Mouse (Mus musculus): ENCODE measurements around the gene Arfgef2.

Gene Arfgef2

DNA sequence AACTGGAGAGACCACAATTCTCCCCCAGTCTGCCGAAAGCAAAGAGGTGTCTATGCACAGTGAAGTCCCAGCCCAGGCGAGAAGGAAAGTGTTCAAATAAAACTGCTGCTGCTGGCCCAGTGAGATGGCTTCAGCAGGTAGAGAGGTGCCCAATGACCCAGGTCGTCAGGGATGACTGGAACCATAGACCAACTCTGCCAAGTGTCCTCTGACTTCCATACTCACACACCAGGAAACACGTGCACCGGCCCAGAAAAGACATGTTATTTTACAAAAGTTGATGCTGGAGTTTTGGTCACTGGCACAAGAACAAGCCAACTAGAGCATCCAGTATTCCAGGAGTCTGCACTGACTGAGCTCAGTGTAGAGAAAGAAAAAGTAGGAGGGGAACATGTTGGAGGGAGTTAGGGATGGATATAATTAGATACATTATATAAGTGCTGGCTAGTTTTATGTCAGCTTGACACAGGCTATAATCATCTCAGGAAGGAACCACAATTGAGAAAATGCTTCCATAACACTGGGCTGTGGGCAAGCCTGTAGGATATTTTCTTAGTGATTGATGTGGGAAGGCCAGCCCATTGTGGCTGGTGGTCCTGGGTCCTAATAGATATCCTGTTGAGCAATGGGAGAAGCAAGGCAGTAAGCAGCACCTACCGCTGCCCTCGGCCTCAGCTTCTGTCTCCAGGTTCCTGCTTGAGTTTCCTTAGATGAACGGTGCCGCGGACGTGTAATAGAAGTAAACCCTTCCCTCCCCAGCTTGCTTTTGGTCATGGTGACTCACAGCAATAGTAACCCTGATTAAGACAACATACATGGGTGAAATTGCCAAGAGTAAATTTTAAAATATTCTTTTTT lies 5.5 kb upstream of the Arfgef2 start:
- no peak for TF ChIP-seq POU5F1 (IDR thresholded peaks at IDR 0.05; ENCODE audit: borderline replicate concordance, low read length)
- no peak for TF ChIP-seq NANOG (IDR thresholded peaks at IDR 0.05; ENCODE audit: borderline replicate concordance, low read length)
- TF ChIP-seq CTCF (conservative IDR thresholded peaks at IDR 0.05; ENCODE audit: low read length) = no peak
- Histone ChIP-seq H3K9me3 (ENCODE audit: low read length) (no peaks in the 10 kb centered on the region), H3K36me3 (ENCODE audit: insufficient read depth, low read length) (peaks cover 33% of the 10 kb centered on the region), H3K4me1 (replicated peaks; ENCODE audit: low read depth, low read length) (peaks cover 41% of the 10 kb centered on the region), H3K27me3 (ENCODE audit: insufficient read depth, low read length) (no peaks in the 10 kb centered on the region), H3K4me3 (replicated peaks; ENCODE audit: low read length) (no peak overlapping the region)

DNA sequence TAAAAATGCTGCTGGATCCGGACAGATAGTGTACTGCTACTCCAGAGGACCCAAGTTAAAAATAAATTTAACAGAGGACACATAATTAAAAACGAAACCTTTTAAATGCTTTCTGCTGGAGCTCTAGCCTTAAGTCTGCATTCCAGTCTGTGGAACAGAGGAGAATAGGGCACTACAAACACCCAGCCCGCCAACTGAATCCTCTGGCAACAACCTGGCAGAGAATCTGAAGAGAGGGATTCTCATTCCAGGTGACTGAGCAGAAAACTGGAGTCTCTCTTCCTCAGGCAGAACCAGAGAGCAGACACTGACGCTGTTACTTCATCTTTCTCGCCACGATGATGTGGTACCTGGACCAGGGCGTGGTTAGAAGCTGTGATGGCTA lies 4.9 kb upstream of the Arfgef2 start:
- Histone ChIP-seq H3K9me3 (ENCODE audit: low read length) (no peaks in the 10 kb centered on the region), H3K36me3 (ENCODE audit: insufficient read depth, low read length) (peaks cover 33% of the 10 kb centered on the region), H3K4me1 (replicated peaks; ENCODE audit: low read depth, low read length) (peaks cover 42% of the 10 kb centered on the region), H3K27me3 (ENCODE audit: insufficient read depth, low read length) (no peaks in the 10 kb centered on the region), H3K4me3 (replicated peaks; ENCODE audit: low read length) (no peak overlapping the region)
- TF ChIP-seq CTCF (conservative IDR thresholded peaks at IDR 0.05; ENCODE audit: low read length) (no peak), POU5F1 (IDR thresholded peaks at IDR 0.05; ENCODE audit: borderline replicate concordance, low read length) (no peak), NANOG (IDR thresholded peaks at IDR 0.05; ENCODE audit: borderline replicate concordance, low read length) (no peak)

DNA sequence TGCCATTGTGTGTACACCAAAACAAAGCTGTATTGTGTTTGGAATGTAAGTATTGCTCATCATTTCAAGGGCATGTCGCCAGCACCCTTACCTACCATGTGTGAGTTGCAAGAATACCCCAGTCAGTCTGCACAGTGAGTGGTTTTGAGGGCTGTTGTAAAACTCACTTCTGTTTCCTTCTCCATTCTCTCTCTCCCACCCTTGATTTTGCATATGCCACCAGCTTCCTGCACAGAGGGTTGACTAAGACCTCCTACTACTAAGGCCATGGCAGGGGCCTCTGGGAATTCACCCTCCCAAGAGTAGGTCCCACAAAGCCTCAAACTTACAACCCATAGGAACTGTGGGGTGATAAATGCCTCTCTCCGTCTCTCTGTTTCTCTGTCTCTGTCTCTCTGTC lies 4.0 kb upstream of the Arfgef2 start:
- Histone ChIP-seq H3K27me3 (ENCODE audit: insufficient read depth, low read length) (no peaks in the 10 kb centered on the region), H3K4me3 (replicated peaks; ENCODE audit: low read length) (no peak overlapping the region), H3K36me3 (ENCODE audit: insufficient read depth, low read length) (peaks cover 24% of the 10 kb centered on the region), H3K9me3 (ENCODE audit: low read length) (no peaks in the 10 kb centered on the region), H3K4me1 (replicated peaks; ENCODE audit: low read depth, low read length) (peaks cover 40% of the 10 kb centered on the region)
- TF ChIP-seq POU5F1 (IDR thresholded peaks at IDR 0.05; ENCODE audit: borderline replicate concordance, low read length) (no peak), CTCF (conservative IDR thresholded peaks at IDR 0.05; ENCODE audit: low read length) (no peak), NANOG (IDR thresholded peaks at IDR 0.05; ENCODE audit: borderline replicate concordance, low read length) (no peak)

DNA sequence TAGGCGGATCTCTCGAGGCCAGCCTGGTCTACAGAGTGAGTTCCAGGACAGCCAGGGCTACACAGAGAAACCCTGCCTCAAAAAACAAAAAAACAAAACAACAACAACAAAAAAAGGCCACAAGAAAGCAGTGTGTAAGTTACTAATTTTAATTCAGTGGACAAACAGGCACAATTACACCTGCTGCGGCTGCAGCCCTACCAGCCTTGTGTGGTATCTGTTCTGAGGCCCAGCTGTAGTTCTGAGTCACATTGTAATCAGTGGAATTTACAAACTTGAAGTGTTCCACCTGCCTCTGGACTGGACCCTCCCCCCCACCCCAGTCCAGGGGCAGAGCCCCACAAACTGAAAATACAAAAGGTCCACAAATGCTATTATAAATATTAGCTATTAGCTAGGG lies 2.1 kb upstream of the Arfgef2 start:
- H3K36me3 ChIP-seq (ENCODE audit: insufficient read depth, low read length) = peaks cover 9% of the 10 kb centered on the region
- H3K9me3 ChIP-seq (ENCODE audit: low read length) = no peaks in the 10 kb centered on the region
- peaks cover 32% of the 10 kb centered on the region for H3K4me1 ChIP-seq (replicated peaks; ENCODE audit: low read depth, low read length)
- no peak overlapping the region for H3K4me3 ChIP-seq (replicated peaks; ENCODE audit: low read length)
- TF ChIP-seq NANOG (IDR thresholded peaks at IDR 0.05; ENCODE audit: borderline replicate concordance, low read length) (no peak), CTCF (conservative IDR thresholded peaks at IDR 0.05; ENCODE audit: low read length) (no peak), POU5F1 (IDR thresholded peaks at IDR 0.05; ENCODE audit: borderline replicate concordance, low read length) (no peak)
- no peaks in the 10 kb centered on the region for H3K27me3 ChIP-seq (ENCODE audit: insufficient read depth, low read length)

DNA sequence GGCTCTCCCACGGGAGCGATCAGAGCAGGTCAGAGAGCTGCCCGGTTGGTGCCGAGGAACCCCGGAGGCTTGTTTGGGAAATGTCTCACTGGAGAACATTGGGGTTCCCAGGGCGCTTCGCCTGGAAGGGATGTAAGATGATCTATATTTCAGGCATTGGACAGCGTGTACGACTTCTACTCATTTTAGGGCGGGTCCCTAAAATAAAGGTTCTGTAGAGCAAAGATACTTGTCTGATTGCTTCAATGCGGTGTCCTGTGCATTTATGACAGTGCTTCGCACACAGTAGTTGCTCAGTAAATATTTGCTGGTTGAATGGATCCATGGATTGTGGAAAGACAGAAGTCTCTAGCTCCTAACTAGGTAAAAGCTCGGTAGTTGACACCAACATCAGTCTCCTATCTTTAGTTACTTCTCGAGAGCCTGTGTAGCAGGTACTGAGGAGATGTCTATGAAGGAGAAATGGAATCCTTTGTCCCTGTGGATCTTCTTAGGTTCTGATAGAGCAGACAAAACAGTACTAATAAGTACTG lies 851 bp downstream of the Arfgef2 start:
- H3K4me1 ChIP-seq (replicated peaks; ENCODE audit: low read depth, low read length) = peaks cover 33% of the 10 kb centered on the region
- H3K27me3 ChIP-seq (ENCODE audit: insufficient read depth, low read length) = no peaks in the 10 kb centered on the region
- H3K9me3 ChIP-seq (ENCODE audit: low read length) = no peaks in the 10 kb centered on the region
- H3K4me3 ChIP-seq (replicated peaks; ENCODE audit: low read length) = peak overlapping the region; percentile 95
- TF ChIP-seq POU5F1 (IDR thresholded peaks at IDR 0.05; ENCODE audit: borderline replicate concordance, low read length) (no peak), CTCF (conservative IDR thresholded peaks at IDR 0.05; ENCODE audit: low read length) (no peak), NANOG (IDR thresholded peaks at IDR 0.05; ENCODE audit: borderline replicate concordance, low read length) (no peak)
- H3K36me3 ChIP-seq (ENCODE audit: insufficient read depth, low read length) = peaks cover 8% of the 10 kb centered on the region

GRCm38 (mm10) chr2:166806813-166807212 lies 1.4 kb downstream of the Arfgef2 start:
- H3K36me3 ChIP-seq (ENCODE audit: insufficient read depth, low read length) = peaks cover 8% of the 10 kb centered on the region
- H3K27me3 ChIP-seq (ENCODE audit: insufficient read depth, low read length) = no peaks in the 10 kb centered on the region
- no peak for TF ChIP-seq CTCF (conservative IDR thresholded peaks at IDR 0.05; ENCODE audit: low read length)
- H3K4me3 ChIP-seq (replicated peaks; ENCODE audit: low read length) = peak overlapping the region; percentile 95; the same call in 1 of the 2 replicates
- no peaks in the 10 kb centered on the region for H3K9me3 ChIP-seq (ENCODE audit: low read length)
- peaks cover 33% of the 10 kb centered on the region for H3K4me1 ChIP-seq (replicated peaks; ENCODE audit: low read depth, low read length)

DNA sequence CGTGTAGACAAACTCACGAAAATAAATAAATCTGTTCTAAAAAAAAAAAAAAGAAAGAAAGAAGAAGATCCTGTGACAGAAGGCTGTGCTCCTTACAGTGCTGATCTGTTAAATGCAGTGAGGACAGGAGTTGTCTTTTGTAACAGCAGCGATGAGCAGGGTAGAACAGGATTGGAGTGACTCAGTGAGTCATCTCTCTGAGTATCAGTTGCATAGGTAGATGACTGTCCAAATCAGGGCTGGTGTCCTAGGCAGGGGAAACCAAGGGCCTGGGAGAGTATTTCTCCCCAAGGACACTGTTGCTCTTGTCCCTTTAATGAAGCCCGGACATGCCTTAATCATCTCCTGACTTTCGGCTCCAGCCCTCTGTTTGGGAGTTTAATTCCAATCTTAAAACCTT lies 4.1 kb downstream of the Arfgef2 start:
- H3K27me3 ChIP-seq (ENCODE audit: insufficient read depth, low read length) = no peaks in the 10 kb centered on the region

GRCm38 (mm10) chr2:166810821-166811220 lies 5.4 kb downstream of the Arfgef2 start:
- TF ChIP-seq POU5F1 (IDR thresholded peaks at IDR 0.05; ENCODE audit: borderline replicate concordance, low read length) = no peak
- no peak for TF ChIP-seq CTCF (conservative IDR thresholded peaks at IDR 0.05; ENCODE audit: low read length)
- TF ChIP-seq NANOG (IDR thresholded peaks at IDR 0.05; ENCODE audit: borderline replicate concordance, low read length) = no peak
- Histone ChIP-seq H3K9me3 (ENCODE audit: low read length) (no peaks in the 10 kb centered on the region), H3K4me3 (replicated peaks; ENCODE audit: low read length) (no peak overlapping the region), H3K4me1 (replicated peaks; ENCODE audit: low read depth, low read length) (peaks cover 19% of the 10 kb centered on the region), H3K27me3 (ENCODE audit: insufficient read depth, low read length) (no peaks in the 10 kb centered on the region), H3K36me3 (ENCODE audit: insufficient read depth, low read length) (peaks cover 8% of the 10 kb centered on the region)

More for the DNA sequence above, 4.1 kb downstream of the Arfgef2 start:
- Histone ChIP-seq H3K4me3 (replicated peaks; ENCODE audit: low read length) (no peak overlapping the region), H3K4me1 (replicated peaks; ENCODE audit: low read depth, low read length) (peaks cover 24% of the 10 kb centered on the region), H3K9me3 (ENCODE audit: low read length) (no peaks in the 10 kb centered on the region), H3K36me3 (ENCODE audit: insufficient read depth, low read length) (peaks cover 8% of the 10 kb centered on the region)
- TF ChIP-seq CTCF (conservative IDR thresholded peaks at IDR 0.05; ENCODE audit: low read length) (no peak), POU5F1 (IDR thresholded peaks at IDR 0.05; ENCODE audit: borderline replicate concordance, low read length) (no peak), NANOG (IDR thresholded peaks at IDR 0.05; ENCODE audit: borderline replicate concordance, low read length) (no peak)

All from E14TG2a.4 (cell line).